Mouse (Mus musculus): ENCODE results near the gene 2310061I04Rik. TPM values are rescaled to one million over a fixed set of nuclear protein-coding genes. Genes with fewer than 3 reads are reported as not detected.
A peak's percentile ranks its signal among the peaks of the same experiment; 100 is the strongest.

2310061I04Rik gene
- total RNA-seq, 2 experiments from 2014 or later: 56.3 to 57.9 TPM

DNA sequence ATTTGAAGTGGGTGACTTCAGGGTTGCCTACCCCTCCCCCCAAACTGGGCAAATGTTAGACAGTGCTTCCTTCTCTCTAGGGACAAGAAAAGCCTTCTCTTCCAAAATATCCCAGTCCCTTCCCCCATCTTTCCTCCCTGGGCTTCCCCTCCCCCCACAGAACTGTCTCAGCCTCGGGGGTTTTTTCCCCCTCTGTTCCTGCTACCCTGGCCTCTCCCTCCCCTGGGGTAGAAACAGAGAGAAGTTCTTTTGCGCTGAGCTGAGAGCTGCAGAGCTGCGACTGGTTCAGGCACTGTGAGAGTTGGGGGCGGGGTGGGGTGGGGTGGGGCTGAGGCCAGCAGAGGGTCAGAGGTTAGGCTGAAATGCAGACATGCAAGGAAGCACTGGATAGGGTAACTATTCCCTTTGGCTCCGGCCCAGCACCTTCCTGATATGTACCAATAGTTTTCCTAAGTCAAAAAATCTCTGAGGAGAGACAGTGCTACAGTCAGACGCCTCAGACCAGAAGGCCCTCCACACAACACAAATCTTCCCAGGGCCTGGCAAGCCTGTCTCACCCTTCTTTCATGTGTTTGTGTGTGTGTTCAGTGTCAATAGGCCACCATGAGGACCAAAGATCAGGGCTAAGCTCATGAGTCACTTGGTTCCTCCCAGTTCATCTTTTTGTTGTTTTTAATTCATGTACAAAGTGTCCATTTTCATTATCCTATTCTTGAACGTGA is 27.7 kb downstream of the 2310061I04Rik start:
- DNase-seq: no peak

GRCm38 (mm10) chr17:35868961-35869345 is 28.3 kb downstream of the 2310061I04Rik start:
- no peak for DNase-seq

DNA sequence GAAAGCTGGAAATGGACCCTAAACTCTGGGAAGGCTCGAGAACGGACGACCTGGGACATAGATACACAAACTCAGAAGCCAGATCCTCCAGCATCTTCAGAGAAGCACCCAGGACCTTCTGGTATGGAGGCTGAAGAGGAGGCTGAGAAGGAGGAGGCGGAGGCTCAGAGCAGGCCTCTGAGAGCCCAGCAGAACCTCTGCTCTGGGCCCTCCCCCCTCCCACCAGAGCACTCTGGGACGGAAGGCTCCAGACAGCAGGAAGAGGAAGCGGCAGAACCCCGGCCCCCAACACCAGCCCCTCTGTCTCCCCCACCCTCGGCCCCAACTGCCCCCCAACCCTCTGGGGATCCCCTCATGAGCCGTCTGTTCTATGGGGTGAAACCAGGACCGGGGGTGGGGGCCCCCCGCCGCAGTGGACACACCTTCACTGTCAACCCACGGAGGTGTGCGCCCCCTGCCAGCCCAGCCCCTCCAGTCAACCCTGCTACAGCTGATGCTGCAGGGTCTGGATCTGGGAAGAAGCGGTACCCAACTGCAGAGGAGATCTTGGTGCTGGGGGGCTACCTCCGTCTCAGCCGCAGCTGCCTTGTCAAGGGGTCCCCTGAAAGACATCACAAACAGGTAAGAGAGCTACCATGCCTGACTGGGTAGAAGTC is 28.9 kb downstream of the 2310061I04Rik start:
- no peak for DNase-seq

DNA sequence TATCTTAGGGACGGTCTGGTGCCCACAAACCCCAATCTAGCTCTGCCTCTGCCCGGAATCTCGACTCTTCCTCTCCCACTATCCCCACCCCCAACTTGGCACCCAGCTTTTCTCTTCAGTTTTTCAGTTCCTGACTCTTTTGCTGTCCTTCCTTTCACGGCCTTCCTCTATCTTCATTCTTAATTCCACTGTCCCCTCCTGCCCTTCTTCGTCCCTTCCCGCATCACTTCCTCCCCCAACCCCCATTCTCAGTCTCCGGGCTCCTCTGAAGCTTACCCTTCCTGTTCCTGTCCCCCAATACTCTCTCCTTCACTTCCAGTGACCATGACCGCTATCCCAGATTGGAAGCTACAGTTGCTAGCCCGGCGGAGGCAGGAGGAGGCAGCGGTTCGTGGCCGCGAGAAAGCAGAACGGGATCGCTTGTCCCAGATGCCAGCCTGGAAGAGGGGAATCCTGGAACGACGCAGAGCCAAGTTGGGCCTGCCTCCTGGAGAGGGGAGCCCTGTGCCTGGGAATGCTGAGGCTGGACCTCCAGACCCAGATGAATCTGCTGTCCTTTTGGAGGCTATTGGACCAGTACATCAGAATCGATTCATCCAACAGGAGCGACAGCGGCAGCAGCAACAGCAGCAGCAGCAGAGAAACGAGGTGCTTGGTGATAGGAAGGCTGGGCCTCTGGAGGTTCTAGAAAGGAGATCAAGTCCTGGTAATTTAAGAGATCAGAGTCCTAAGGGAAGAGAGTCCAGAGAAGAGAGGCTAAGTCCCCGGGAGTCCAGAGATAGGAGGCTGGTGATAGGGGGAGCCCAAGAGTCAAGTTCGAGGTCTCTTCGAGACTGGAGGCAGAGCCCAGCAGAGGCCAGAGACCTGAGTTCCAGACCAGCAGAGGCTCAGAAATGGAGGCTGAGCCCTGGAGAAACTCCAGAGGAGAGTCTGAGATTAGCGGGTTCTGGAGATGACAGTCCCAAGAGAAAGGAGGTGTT is 30.0 kb downstream of the 2310061I04Rik start:
- no peak for DNase-seq

GRCm38 (mm10) chr17:35866281-35866831 is 30.9 kb downstream of the 2310061I04Rik start:
- no peak for DNase-seq

GRCm38 (mm10) chr17:35865481-35866280 is 31.6 kb downstream of the 2310061I04Rik start, which contains the start of gene Ppp1r18:
Gene Ppp1r18 (plus strand): TSS chr17:35865593.
- no peak for DNase-seq

DNA sequence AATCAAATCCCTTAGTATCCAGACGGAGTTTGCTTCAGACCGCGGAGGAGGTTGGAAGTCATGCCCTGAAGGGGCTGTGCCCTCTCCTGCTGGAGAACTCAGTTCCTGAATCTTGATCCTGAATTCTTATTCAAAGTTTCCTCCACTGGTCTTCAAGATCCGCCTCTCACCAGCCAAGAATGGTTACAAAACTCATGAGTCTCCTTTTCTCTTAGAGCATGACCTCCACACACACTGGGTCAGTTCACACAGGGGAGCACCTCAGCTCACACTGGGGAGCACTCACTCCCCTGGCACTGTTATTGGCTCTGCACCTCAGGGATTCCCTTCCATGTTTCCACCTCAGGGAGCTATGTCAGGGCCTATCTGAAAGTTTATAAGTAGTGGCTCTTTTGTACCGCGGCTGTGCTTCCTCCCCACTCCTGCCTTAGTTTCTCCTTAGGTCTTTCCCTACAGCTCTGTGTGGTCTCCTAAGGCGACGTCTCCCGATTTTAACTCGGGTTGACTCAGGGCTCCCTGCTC is 32.3 kb downstream of the 2310061I04Rik start:
- no peak for DNase-seq

GRCm38 (mm10) chr17:35861198-35861857 is 35.9 kb downstream of the 2310061I04Rik start, which contains the start of gene Nrm:
Gene Nrm (plus strand): TSS chr17:35861318.
- DNase-seq: peak; percentile 92 to 93

DNA sequence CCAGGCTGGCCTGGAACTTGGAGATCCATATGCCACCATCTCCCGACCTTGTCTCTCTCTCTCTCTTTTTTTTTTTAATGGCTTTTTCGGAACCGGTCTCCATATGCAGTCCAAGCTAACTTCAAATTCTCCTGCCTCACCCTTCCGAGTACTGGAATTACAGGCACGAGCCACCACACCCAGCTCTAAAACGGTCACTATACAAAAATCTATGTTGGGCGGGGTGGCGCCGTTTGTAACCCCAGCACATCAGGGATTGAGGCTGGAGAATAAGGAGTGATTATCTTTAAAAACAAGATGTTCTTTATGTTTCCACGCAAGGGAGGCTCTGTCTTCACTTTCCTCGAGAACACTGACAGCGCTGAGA is 36.4 kb downstream of the 2310061I04Rik start:
- DNase-seq: no peak

DNA sequence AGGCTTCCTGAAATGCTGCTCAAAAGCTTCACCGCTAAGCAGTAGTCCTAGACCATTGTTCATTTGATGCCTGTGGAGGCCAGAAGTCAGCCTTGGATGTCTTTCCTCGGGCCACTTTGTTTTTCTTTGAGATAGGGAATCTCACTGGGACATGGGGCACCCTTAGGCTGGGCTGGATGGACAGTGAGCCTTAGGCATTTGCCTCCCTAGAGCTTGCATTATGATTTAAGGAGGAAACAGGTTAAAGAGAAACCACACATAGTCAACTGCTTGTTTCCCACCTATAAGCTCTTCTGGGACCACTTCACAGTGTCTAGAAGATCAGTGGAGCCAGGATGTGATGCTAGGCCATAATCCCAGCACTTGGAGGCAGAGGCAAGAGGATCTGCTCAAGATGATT is 37.4 kb downstream of the 2310061I04Rik start:
- no peak for DNase-seq

DNA sequence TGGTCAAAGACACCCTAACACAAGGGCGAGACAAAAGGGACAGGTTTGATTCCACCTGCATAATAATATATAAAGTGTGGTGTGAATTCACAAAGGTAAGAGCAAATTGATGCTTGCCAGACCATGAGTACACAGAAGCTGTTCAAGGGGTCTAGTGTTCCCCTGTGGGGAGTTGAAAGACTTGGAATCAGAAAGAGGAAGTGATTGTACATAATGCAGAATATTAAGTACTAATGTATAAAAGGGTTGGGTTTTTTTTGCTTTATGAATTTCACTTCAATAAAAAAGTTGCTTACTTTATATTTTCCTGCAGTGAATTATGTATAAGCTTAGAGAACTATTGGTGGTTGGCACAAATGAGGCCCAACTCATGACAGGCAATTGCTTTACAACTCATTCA is 37.9 kb downstream of the 2310061I04Rik start:
- DNase-seq: no peak

GRCm38 (mm10) chr17:35850974-35851373 is 46.3 kb downstream of the 2310061I04Rik start:
- no peak for DNase-seq

DNA sequence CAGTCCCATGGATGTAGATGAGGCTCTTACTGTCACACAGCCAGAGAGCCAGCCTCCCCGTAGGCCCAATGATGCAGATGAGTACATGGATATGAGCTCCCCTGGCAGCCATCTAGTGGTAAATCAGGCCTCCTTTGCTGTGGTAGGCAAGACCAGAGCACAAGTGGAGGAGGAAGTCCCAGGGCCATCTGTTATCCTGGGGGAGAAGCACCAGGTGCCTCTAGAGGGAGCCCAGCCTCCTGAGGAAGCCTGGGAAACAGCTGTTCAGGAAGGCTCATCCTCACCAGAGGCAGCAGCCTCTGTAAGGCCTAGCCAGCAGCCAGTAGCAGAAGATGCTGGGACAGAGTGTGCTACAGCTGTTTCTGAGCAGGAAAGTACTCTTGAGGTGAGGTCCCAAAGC is 49.1 kb downstream of the 2310061I04Rik start:
- no peak for DNase-seq

DNA sequence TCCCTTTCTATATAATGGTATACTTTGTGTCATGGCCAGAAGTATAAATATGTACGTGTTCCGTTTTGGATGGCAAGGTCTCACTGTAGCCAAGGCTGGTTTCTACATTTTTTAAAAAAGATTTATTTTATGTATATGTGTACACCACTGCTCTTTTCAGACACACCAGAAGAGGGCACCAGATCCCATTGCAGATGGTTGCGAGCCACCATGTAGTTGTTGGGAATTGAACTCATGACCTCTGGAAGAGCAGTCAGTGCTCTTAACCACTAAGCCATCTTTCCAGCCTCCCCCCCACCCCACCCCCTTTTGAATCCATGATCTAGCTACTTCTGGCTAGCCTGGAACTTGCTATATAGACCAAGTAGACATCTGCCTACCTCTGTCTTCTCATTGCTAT is 53.7 kb downstream of the 2310061I04Rik start:
- no peak for DNase-seq

Small RNA genes lying within 50 kb of the gene (microRNA-seq; reads per million reads assigned to microRNA genes)
- gene Gm28033: 0 reads per million in 2 experiments
- 0 to 0.30 reads per million in 2 experiments for gene Mir1894

Other genes starting within 250 kb of the 2310061I04Rik start
- 10 to 100 TPM; 41.8 to 43.4 TPM for gene Vars2, start 229.8 kb downstream of the 2310061I04Rik start, total RNA-seq (2021)
- 10 to 100 TPM; 31.1 to 32.1 TPM for gene Gtf2h4, start 223.7 kb downstream of the 2310061I04Rik start, total RNA-seq (2021)
- gene Ddr1, start 192.8 kb downstream of the 2310061I04Rik start, total RNA-seq (2021): 10 to 100 TPM; 62.7 to 63.9 TPM
- gene Ier3, start 75.7 kb downstream of the 2310061I04Rik start, total RNA-seq (2021): 1 to 10 TPM; 4.2 to 6.5 TPM
- 100 to 1,000 TPM; 124 to 132 TPM for gene Flot1, start 74.2 kb downstream of the 2310061I04Rik start, total RNA-seq (2021)
- 100 to 1,000 TPM; 360 to 381 TPM for gene Tubb5, start 59.1 kb downstream of the 2310061I04Rik start, total RNA-seq (2021)
- 10 to 100 TPM; 13.1 to 19.5 TPM for gene Mdc1, start 55.9 kb downstream of the 2310061I04Rik start, total RNA-seq (2021)
- 1 to 10 TPM; 1.5 to 2.2 TPM for gene Nrm, start 36.1 kb downstream of the 2310061I04Rik start, total RNA-seq (2021)
- gene Ppp1r18, start 31.8 kb downstream of the 2310061I04Rik start, total RNA-seq (2021): 1 to 10 TPM; 7.4 to 9.5 TPM
- 10 to 100 TPM; 32.0 to 37.4 TPM for gene Dhx16, start 17.6 kb downstream of the 2310061I04Rik start, total RNA-seq (2021)
- gene Atat1, start 12.6 kb upstream of the 2310061I04Rik start, total RNA-seq (2021): 10 to 100 TPM; 60.6 to 61.7 TPM
- 10 to 100 TPM; 37.0 to 39.3 TPM for gene Mrps18b, start 19.0 kb upstream of the 2310061I04Rik start, total RNA-seq (2021)
- 10 to 100 TPM; 78.6 to 82.8 TPM for gene Ppp1r10, start 19.0 kb upstream of the 2310061I04Rik start, total RNA-seq (2021)
- 10 to 100 TPM; 70.0 to 71.3 TPM for gene Abcf1, start 72.3 kb upstream of the 2310061I04Rik start, total RNA-seq (2021)
- gene Gnl1, start 82.4 kb upstream of the 2310061I04Rik start, total RNA-seq (2021): 100 to 1,000 TPM; 139 to 143 TPM
- 10 to 100 TPM; 47.7 to 53.8 TPM for gene Prr3, start 82.8 kb upstream of the 2310061I04Rik start, total RNA-seq (2021)
- 1 to 10 TPM; 2.5 to 2.8 TPM for gene H2-T24, start 123.1 kb upstream of the 2310061I04Rik start, total RNA-seq (2021)
- 1 to 10 TPM; 4.7 to 5.0 TPM for gene H2-T23, start 135.4 kb upstream of the 2310061I04Rik start, total RNA-seq (2021)
- gene H2-T22, start 145.3 kb upstream of the 2310061I04Rik start, total RNA-seq (2021): 10 to 100 TPM in 1 of 2 experiments, 1 to 10 TPM in 1; 9.0 to 11.0 TPM
- gene Gm6034, start 145.5 kb upstream of the 2310061I04Rik start, total RNA-seq (2021): under 1 TPM in 1 of 2 experiments, not detected in 1; 0.22 TPM
- gene Gm11127, start 160.9 kb upstream of the 2310061I04Rik start, total RNA-seq (2021): 1 to 10 TPM; 1.2 to 1.9 TPM
- gene Gm19684, start 224.2 kb upstream of the 2310061I04Rik start, total RNA-seq (2021): under 1 TPM in 1 of 2 experiments, not detected in 1; 0.23 TPM
- not detected for gene Gm7030, start 232.0 kb upstream of the 2310061I04Rik start, total RNA-seq (2021)